Mouse (Mus musculus) MEL (cell line): ENCODE measurements at regions not wholly inside any gene's neighbourhood (a gene's known extent, or its start where the extent isn't known, plus 50 kb on each side); places are given as distances from the start of the nearest gene placed in this dataset.

Source experiments
- DNase-seq: peaks from one replicate; pipeline ENCODE4 v3.0.0; 2011; ENCODE audit warnings: low read depth, low spot score
- H3K27ac ChIP-seq: 2 replicates; pipeline ENCODE4 v1.5.1; 2012; ENCODE audit warnings: low read depth, mild to moderate bottlenecking, control low read depth, low read length, moderate library complexity; ENCODE audit not compliant: control insufficient read depth
- H3K27me3 ChIP-seq, 2 experiments: fragments of 150-350 bp in 1 of 2; sonication (generic) in 1 of 2; 2 replicates each; pipeline ENCODE4 v1.6.1; 2012; ENCODE audit warnings: low read length in 2 of 2, mild to moderate bottlenecking in 2 of 2, improper control_type of control experiment in 1 of 2, moderate library complexity in 1 of 2; ENCODE audit not compliant: insufficient read depth in 2 of 2, control insufficient read depth in 1 of 2
- H3K36me3 ChIP-seq, 2 experiments: 2 replicates each; pipeline ENCODE4 v1.6.1; 2012 to 2014; ENCODE audit warnings: low read length in 2 of 2, improper control_type of control experiment in 1 of 2, inconsistent platforms in 1 of 2, mild to moderate bottlenecking in 1 of 2; ENCODE audit not compliant: insufficient read depth in 2 of 2, control insufficient read depth in 1 of 2
- H3K4me1 ChIP-seq, 2 experiments: fragments of 150-350 bp in 1 of 2; sonication (generic) in 1 of 2; 2 replicates each; pipeline ENCODE4 v1.6.1; 2012; ENCODE audit warnings: low read length in 2 of 2, improper control_type of control experiment in 1 of 2, mild to moderate bottlenecking in 1 of 2; ENCODE audit not compliant: insufficient read depth in 2 of 2, control insufficient read depth in 1 of 2
- H3K4me3 ChIP-seq, 2 experiments: fragments of 150-350 bp in 1 of 2; sonication (generic) in 1 of 2; 2 replicates each; pipeline ENCODE4 v1.5.1; 2012; ENCODE audit warnings: low read depth in 2 of 2, low read length in 2 of 2, mild to moderate bottlenecking in 2 of 2, moderate library complexity in 2 of 2, control low read depth in 1 of 2, improper control_type of control experiment in 1 of 2; ENCODE audit not compliant: control insufficient read depth in 1 of 2, insufficient read depth in 1 of 2
- H3K79me2 ChIP-seq: 2 replicates; pipeline ENCODE4 v1.6.1; 2012; ENCODE audit warnings: mild to moderate bottlenecking, low read length, moderate library complexity; ENCODE audit not compliant: control insufficient read depth, poor library complexity, insufficient read depth
- H3K9ac ChIP-seq: 2 replicates; pipeline ENCODE4 v1.6.1; 2012; ENCODE audit warnings: low read depth, mild to moderate bottlenecking, control low read depth, low read length, moderate library complexity; ENCODE audit not compliant: control insufficient read depth, poor library complexity, severe bottlenecking
- H3K9me3 ChIP-seq: fragments of 150-350 bp; sonication (generic); replicated peaks from 2 replicates; pipeline ENCODE4 v1.6.1; 2012; ENCODE audit warnings: mild to moderate bottlenecking, low read length, improper control_type of control experiment, moderate library complexity; ENCODE audit not compliant: insufficient read depth
- ELF1 ChIP-seq: IDR thresholded peaks from 2 replicates; pipeline ENCODE4 v1.6.1; 2014; ENCODE audit warnings: low read depth, mild to moderate bottlenecking, inconsistent platforms, low read length, improper control_type of control experiment, moderate library complexity
- HCFC1 ChIP-seq: IDR thresholded peaks from 2 replicates; pipeline ENCODE4 v1.6.1; 2012; ENCODE audit warnings: low read depth, mild to moderate bottlenecking, inconsistent platforms, low read length, improper control_type of control experiment, moderate library complexity
- KAT2A ChIP-seq: conservative IDR thresholded peaks from 2 replicates; pipeline ENCODE4 v1.6.1; 2012; ENCODE audit warnings: low read depth, low read length, improper control_type of control experiment, inconsistent platforms
- MAZ ChIP-seq: IDR thresholded peaks from 2 replicates; pipeline ENCODE4 v1.6.1; 2012; ENCODE audit warnings: low read depth, mild to moderate bottlenecking, inconsistent platforms, low read length, improper control_type of control experiment
- RAD21 ChIP-seq: IDR thresholded peaks from 2 replicates; pipeline ENCODE4 v1.6.1; 2011; ENCODE audit warnings: mild to moderate bottlenecking, low read depth, low read length, improper control_type of control experiment
- RCOR1 ChIP-seq: IDR thresholded peaks from 2 replicates; pipeline ENCODE4 v1.6.1; 2012; ENCODE audit warnings: low read depth, mild to moderate bottlenecking, inconsistent platforms, low read length, improper control_type of control experiment
- SIN3A ChIP-seq: IDR thresholded peaks from 2 replicates; pipeline ENCODE4 v1.6.1; 2012; ENCODE audit warnings: low read length, improper control_type of control experiment, inconsistent platforms
- USF1 ChIP-seq: IDR thresholded peaks from 2 replicates; pipeline ENCODE4 v1.6.1; 2014; ENCODE audit warnings: low read depth, mild to moderate bottlenecking, inconsistent platforms, low read length, improper control_type of control experiment, moderate library complexity
- ZKSCAN1 ChIP-seq: IDR thresholded peaks from 2 replicates; pipeline ENCODE4 v1.6.1; 2012; ENCODE audit warnings: low read depth, mild to moderate bottlenecking, inconsistent platforms, low read length, improper control_type of control experiment, moderate library complexity

DNA sequence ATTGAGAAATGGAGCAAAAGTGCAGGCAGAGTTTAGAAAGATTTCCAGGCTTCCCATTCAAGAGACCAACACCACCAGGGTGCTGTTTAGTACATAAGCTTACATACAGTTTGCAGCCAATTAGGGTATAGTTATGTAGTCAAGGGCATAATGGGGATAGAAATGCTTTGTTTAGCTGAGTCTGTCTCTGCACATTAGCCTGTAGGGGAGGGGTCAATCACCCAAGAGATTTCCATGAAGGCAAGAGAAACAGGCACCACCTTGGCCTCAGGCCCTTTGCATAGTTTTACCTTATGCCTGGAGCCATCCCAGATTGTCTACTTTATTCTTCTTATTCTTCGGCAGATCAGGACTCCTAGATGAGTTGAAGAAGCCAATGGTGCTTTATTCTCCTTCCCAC lies 205.9 kb upstream of the Zfp352 start (continued):
- no peak for TF ChIP-seq RCOR1
- TF ChIP-seq USF1 = no peak
- no peak for TF ChIP-seq RAD21
- no peak for TF ChIP-seq SIN3A

DNA sequence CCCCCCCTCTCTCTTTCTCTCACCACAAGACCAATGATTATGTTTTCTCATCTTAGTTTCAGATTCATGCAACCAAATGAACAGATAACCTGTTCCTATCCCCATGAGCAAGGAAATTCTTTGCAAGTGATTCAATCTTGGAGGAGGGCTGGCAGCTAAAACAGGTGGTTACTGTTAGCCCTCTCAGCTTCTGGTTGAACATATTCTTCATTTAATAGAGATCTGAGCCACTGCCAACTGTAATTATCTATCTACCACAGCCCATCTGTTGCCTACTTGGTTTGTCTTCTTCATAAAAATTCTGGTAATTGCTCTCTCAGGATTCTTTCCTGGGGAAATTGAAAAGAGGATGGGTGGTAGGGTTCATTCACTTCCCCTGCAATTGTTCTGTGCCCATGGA lies 204.4 kb upstream of the Zfp352 start:
- H3K9me3 ChIP-seq = no peaks in the 10 kb centered on the region
- H3K4me1 ChIP-seq = no peaks in the 10 kb centered on the region
- no peak overlapping the region for H3K9ac ChIP-seq
- no peaks in the 10 kb centered on the region for H3K36me3 ChIP-seq
- no peak for DNase-seq
- no peaks in the 10 kb centered on the region for H3K27me3 ChIP-seq
- no peak for TF ChIP-seq RAD21
- TF ChIP-seq ZKSCAN1 = no peak
- no peak for TF ChIP-seq KAT2A
- TF ChIP-seq RCOR1 = no peak
- no peak for TF ChIP-seq HCFC1
- no peak for TF ChIP-seq ELF1
- TF ChIP-seq MAZ = no peak
- no peak overlapping the region for H3K27ac ChIP-seq
- H3K4me3 ChIP-seq = no peak overlapping the region
- no peaks in the 10 kb centered on the region for H3K79me2 ChIP-seq
